Mouse (Mus musculus): Measurements from ENCODE around the gene Zmiz2.

Gene Zmiz2

GRCm38 (mm10) chr11:6395565-6395964 lies 6.7 kb downstream of the Zmiz2 start:
- peak in 1 of 2 experiments; percentile 13 for DNase-seq (ENCODE audit: low spot score in 2 of 2)

- peak; percentile 12 to 18 for DNase-seq (ENCODE audit: low spot score in 2 of 2)
Measured at GRCm38 (mm10) chr11:6398141-6398540, 9.3 kb downstream of the Zmiz2 start.

GRCm38 (mm10) chr11:6402515-6403510 lies 13.9 kb downstream of the Zmiz2 start:
- DNase-seq (ENCODE audit: low spot score in 2 of 2) = peak; percentile 39 to 51

- peak; percentile 7 to 10 for DNase-seq (ENCODE audit: low spot score in 2 of 2)
Measured at GRCm38 (mm10) chr11:6403830-6404405, 15.0 kb downstream of the Zmiz2 start.

- peak; percentile 24 to 32 for DNase-seq (ENCODE audit: low spot score in 2 of 2)
Measured at GRCm38 (mm10) chr11:6404699-6405566, 16.1 kb downstream of the Zmiz2 start.

GRCm38 (mm10) chr11:6405591-6406081 lies 16.8 kb downstream of the Zmiz2 start:
- DNase-seq (ENCODE audit: low spot score in 2 of 2) = peak; percentile 28 to 32

- peak; percentile 40 to 44 for DNase-seq (ENCODE audit: low spot score in 2 of 2)
Measured at GRCm38 (mm10) chr11:6406251-6407161, 17.6 kb downstream of the Zmiz2 start.

- DNase-seq (ENCODE audit: low spot score in 2 of 2) = no peak
Measured at GRCm38 (mm10) chr11:6407162-6407621, 18.3 kb downstream of the Zmiz2 start.

- no peak for DNase-seq (ENCODE audit: low spot score in 2 of 2)
Measured at GRCm38 (mm10) chr11:6410050-6410602, 21.3 kb downstream of the Zmiz2 start.

GRCm38 (mm10) chr11:6410755-6411154 lies 21.9 kb downstream of the Zmiz2 start:
- peak in 1 of 2 experiments; percentile 5 for DNase-seq (ENCODE audit: low spot score in 2 of 2)

- peak in 1 of 2 experiments; percentile 69 for DNase-seq (ENCODE audit: low spot score in 2 of 2)
Measured at GRCm38 (mm10) chr11:6411684-6412083, 22.8 kb downstream of the Zmiz2 start.

GRCm38 (mm10) chr11:6413264-6413663 lies 24.4 kb downstream of the Zmiz2 start:
- no peak for DNase-seq (ENCODE audit: low spot score in 2 of 2)

- DNase-seq (ENCODE audit: low spot score in 2 of 2) = no peak
Measured at GRCm38 (mm10) chr11:6414751-6415550, 26.1 kb downstream of the Zmiz2 start, which contains the start of gene Ppia. Gene Ppia, plus strand, starts transcription at chr11:6415443.

GRCm38 (mm10) chr11:6415551-6416404 lies 26.9 kb downstream of the Zmiz2 start:
- peak; percentile 98 to 99 for DNase-seq (ENCODE audit: low spot score in 2 of 2)

- DNase-seq (ENCODE audit: low spot score in 2 of 2) = peak; percentile 79
Measured at GRCm38 (mm10) chr11:6416405-6417034, 27.6 kb downstream of the Zmiz2 start.

GRCm38 (mm10) chr11:6417069-6417468 lies 28.2 kb downstream of the Zmiz2 start:
- no peak for DNase-seq (ENCODE audit: low spot score in 2 of 2)

- no peak for DNase-seq (ENCODE audit: low spot score in 2 of 2)
Measured at GRCm38 (mm10) chr11:6417490-6417889, 28.6 kb downstream of the Zmiz2 start.

GRCm38 (mm10) chr11:6418751-6419150 lies 29.9 kb downstream of the Zmiz2 start:
- DNase-seq (ENCODE audit: low spot score in 2 of 2) = no peak
